Mouse (Mus musculus): ENCODE data around the gene Bckdha. TPM values are rescaled to one million over a fixed set of nuclear protein-coding genes. Genes with fewer than 3 reads are reported as not detected.

Gene Bckdha
- polyA plus RNA-seq, 1 experiment from 2014 or later, result 57.5 TPM

Other genes with a start within 250 kb of the Bckdha start
- 0.29 and 0.58 TPM in 2 replicates for gene Cxcl17, start 246.1 kb downstream of the Bckdha start, polyA plus RNA-seq (2016; fragmentation: Nextera tagmentation; extraction: Ambion mirVana)
- gene Ceacam1, start 181.4 kb downstream of the Bckdha start, polyA plus RNA-seq (2016; fragmentation: Nextera tagmentation; extraction: Ambion mirVana), result 0.79 TPM in 2 replicates
- 0.09 and 0.34 TPM in 2 replicates for gene Ceacam2, start 119.1 kb downstream of the Bckdha start, polyA plus RNA-seq (2016; fragmentation: Nextera tagmentation; extraction: Ambion mirVana)
- not detected in 2 replicates for gene Erich4, start 43.1 kb downstream of the Bckdha start, polyA plus RNA-seq (2016; fragmentation: Nextera tagmentation; extraction: Ambion mirVana)
- gene Dmac2, start 39.6 kb downstream of the Bckdha start, polyA plus RNA-seq (2016; fragmentation: Nextera tagmentation; extraction: Ambion mirVana), result 34.8 and 37.8 TPM in 2 replicates
- 2.7 and 2.8 TPM in 2 replicates for gene B3gnt8, start 32.3 kb downstream of the Bckdha start, polyA plus RNA-seq (2016; fragmentation: Nextera tagmentation; extraction: Ambion mirVana)
- 74.1 and 74.2 TPM in 2 replicates for gene Exosc5, start 183 bp upstream of the Bckdha start, polyA plus RNA-seq (2016; fragmentation: Nextera tagmentation; extraction: Ambion mirVana)
- gene Tmem91, start 16.2 kb upstream of the Bckdha start, polyA plus RNA-seq (2016; fragmentation: Nextera tagmentation; extraction: Ambion mirVana), result 2.7 and 3.1 TPM in 2 replicates
- gene B9d2, start 21.8 kb upstream of the Bckdha start, polyA plus RNA-seq (2016; fragmentation: Nextera tagmentation; extraction: Ambion mirVana), result 30.4 and 30.5 TPM in 2 replicates
- gene Tgfb1, start 28.0 kb upstream of the Bckdha start, polyA plus RNA-seq (2016; fragmentation: Nextera tagmentation; extraction: Ambion mirVana), result 1.6 and 2.2 TPM in 2 replicates
- gene Ccdc97, start 60.1 kb upstream of the Bckdha start, polyA plus RNA-seq (2016; fragmentation: Nextera tagmentation; extraction: Ambion mirVana), result 20.6 and 23.6 TPM in 2 replicates
- 67.6 and 75.0 TPM in 2 replicates for gene Hnrnpul1, start 95.8 kb upstream of the Bckdha start, polyA plus RNA-seq (2016; fragmentation: Nextera tagmentation; extraction: Ambion mirVana)
- gene Axl, start 129.7 kb upstream of the Bckdha start, polyA plus RNA-seq (2016; fragmentation: Nextera tagmentation; extraction: Ambion mirVana), result 56.3 and 57.2 TPM in 2 replicates
- gene Cyp2s1, start 157.9 kb upstream of the Bckdha start, polyA plus RNA-seq (2016; fragmentation: Nextera tagmentation; extraction: Ambion mirVana), result 1.2 and 2.1 TPM in 2 replicates
- gene Cyp2b10, start 238.6 kb upstream of the Bckdha start, polyA plus RNA-seq (2016; fragmentation: Nextera tagmentation; extraction: Ambion mirVana), result not detected in 2 replicates